Mouse (Mus musculus) stomach, postnatal 0 days (tissue): ENCODE results near the gene Prss48.

Source experiments
- CTCF ChIP-seq: IDR thresholded peaks from 2 replicates; pipeline ENCODE4 v1.5.1; 2016; ENCODE audit warnings: antibody characterized with exemption, low read depth, mild to moderate bottlenecking, moderate library complexity
- EP300 ChIP-seq: optimal IDR thresholded peaks from 2 replicates; pipeline ENCODE3; 2016; ENCODE audit warnings: antibody characterized with exemption

GRCm38 (mm10) chr3:86049041-86049440 lies 46.8 kb upstream of the Prss48 start:
- TF ChIP-seq EP300 (no peak), CTCF (no peak)
